Mouse (Mus musculus) bone marrow, adult 2 months (tissue): Measurements from ENCODE around the gene Ttc7b. TPM values are rescaled to one million over a fixed set of nuclear protein-coding genes. Genes with fewer than 3 reads are reported as not detected.

Experiments used
- H3K27ac ChIP-seq: fragments of 200-500 bp; 2 replicates; pipeline ENCODE4 v1.5.1; 2012; ENCODE audit warnings: low read depth, mild to moderate bottlenecking, control low read depth, inconsistent platforms, low read length; ENCODE audit not compliant: control insufficient read depth, poor library complexity, insufficient read depth
- H3K4me1 ChIP-seq: fragments of 200-500 bp; 2 replicates; pipeline ENCODE4 v1.6.1; 2011; ENCODE audit warnings: low read length; ENCODE audit not compliant: control insufficient read depth, insufficient read depth
- H3K4me3 ChIP-seq: fragments of 200-500 bp; replicated peaks from 2 replicates; pipeline ENCODE3; 2011; ENCODE audit warnings: mild to moderate bottlenecking, low read depth, low read length, control low read depth; ENCODE audit not compliant: control insufficient read depth
- CTCF ChIP-seq: fragments of 200-500 bp; IDR thresholded peaks from 2 replicates; pipeline ENCODE4 v1.5.1; 2011; ENCODE audit warnings: low read length, control low read depth; ENCODE audit not compliant: control insufficient read depth, insufficient read depth
- POLR2A ChIP-seq: fragments of 200-500 bp; IDR thresholded peaks from 2 replicates; pipeline ENCODE4 v1.6.1; 2011; ENCODE audit warnings: low read depth, mild to moderate bottlenecking, control low read depth, low read length, borderline replicate concordance; ENCODE audit not compliant: control insufficient read depth
- WGBS: fragments of 180-500 bp; shearing (Covaris S2); methylation state at CpG from one replicate; pipeline ENCODE4 v1.1.7; 2018; 5-methylcytosine and 5-hydroxymethylcytosine counted together
- polyA plus RNA-seq: library from polyadenylated mRNA; stranded (reverse); fragments of >200 nt; gene quantifications from 2 replicates; pipeline ENCODE4 v1.2.4, GENCODE M21; 2011; ENCODE audit warnings: low replicate concordance; ENCODE audit not compliant: missing spikeins, insufficient read depth, insufficient read length

Ttc7b gene
- polyA plus RNA-seq, 1 experiment = 26.5 TPM

- Histone ChIP-seq H3K4me1 (peaks cover 2% of the 10 kb centered on the region; the same call in 1 of the 2 replicates), H3K27ac (no peak overlapping the region), H3K4me3 (no peak overlapping the region)
- TF ChIP-seq POLR2A (no peak), CTCF (no peak)
- WGBS = 78% methylated on average over 9 of the region's 9 CpGs
Observed at GRCm38 (mm10) chr12:100517371-100517770, 3.3 kb downstream of the Ttc7b start.

- Histone ChIP-seq H3K27ac (no peak overlapping the region), H3K4me1 (peaks cover 2% of the 10 kb centered on the region; the same call in 1 of the 2 replicates), H3K4me3 (no peak overlapping the region)
- TF ChIP-seq CTCF = no peak
- no peak for TF ChIP-seq POLR2A
- WGBS = 73% methylated on average over 1 of the region's 1 CpGs
Observed at GRCm38 (mm10) chr12:100516161-100516838, 4.3 kb downstream of the Ttc7b start.

GRCm38 (mm10) chr12:100515493-100515892 is 5.1 kb downstream of the Ttc7b start:
- no peak for TF ChIP-seq POLR2A
- TF ChIP-seq CTCF = no peak
- no peak overlapping the region for H3K27ac ChIP-seq
- H3K4me3 ChIP-seq = no peak overlapping the region
- WGBS = 90% methylated on average over 4 of the region's 4 CpGs
- H3K4me1 ChIP-seq = peaks cover 2% of the 10 kb centered on the region; the same call in 1 of the 2 replicates

GRCm38 (mm10) chr12:100514611-100515010 is 6.0 kb downstream of the Ttc7b start:
- TF ChIP-seq CTCF = no peak
- 79% methylated on average over 1 of the region's 1 CpGs for WGBS
- no peak overlapping the region for H3K4me3 ChIP-seq
- H3K27ac ChIP-seq = no peak overlapping the region
- H3K4me1 ChIP-seq = peaks cover 3% of the 10 kb centered on the region; the same call in 1 of the 2 replicates

GRCm38 (mm10) chr12:100513131-100513530 is 7.5 kb downstream of the Ttc7b start:
- Histone ChIP-seq H3K4me3 (no peak overlapping the region), H3K4me1 (peaks cover 1% of the 10 kb centered on the region; the same call in 1 of the 2 replicates), H3K27ac (no peak overlapping the region)
- TF ChIP-seq CTCF = no peak
- no peak for TF ChIP-seq POLR2A
- WGBS = 86% methylated on average over 5 of the region's 5 CpGs

- no peak overlapping the region for H3K4me3 ChIP-seq
- H3K27ac ChIP-seq = no peak overlapping the region
- 91% methylated on average over 9 of the region's 9 CpGs for WGBS
- peaks cover 1% of the 10 kb centered on the region; the same call in 1 of the 2 replicates for H3K4me1 ChIP-seq
- TF ChIP-seq CTCF = no peak
- no peak for TF ChIP-seq POLR2A
Observed at GRCm38 (mm10) chr12:100512641-100513040, 8.0 kb downstream of the Ttc7b start.

GRCm38 (mm10) chr12:100509615-100510282 is 10.9 kb downstream of the Ttc7b start:
- Histone ChIP-seq H3K4me1 (peaks cover 1% of the 10 kb centered on the region; the same call in 1 of the 2 replicates), H3K27ac (no peak overlapping the region), H3K4me3 (no peak overlapping the region)
- TF ChIP-seq POLR2A (no peak), CTCF (no peak)
- whole genome bisulfite sequencing = 80% methylated on average over 9 of the region's 9 CpGs

GRCm38 (mm10) chr12:100508668-100509067 is 12.0 kb downstream of the Ttc7b start:
- no peak overlapping the region for H3K4me3 ChIP-seq
- WGBS = 26% methylated on average over 5 of the region's 5 CpGs
- no peak for TF ChIP-seq POLR2A
- no peak for TF ChIP-seq CTCF
- peak overlapping the region; percentile 8; the same call in 1 of the 2 replicates for H3K27ac ChIP-seq
- peaks cover 1% of the 10 kb centered on the region; the same call in 1 of the 2 replicates for H3K4me1 ChIP-seq
